11 mouse cellular contexts compared by ENCODE assay signal in the genomic region with DNA sequence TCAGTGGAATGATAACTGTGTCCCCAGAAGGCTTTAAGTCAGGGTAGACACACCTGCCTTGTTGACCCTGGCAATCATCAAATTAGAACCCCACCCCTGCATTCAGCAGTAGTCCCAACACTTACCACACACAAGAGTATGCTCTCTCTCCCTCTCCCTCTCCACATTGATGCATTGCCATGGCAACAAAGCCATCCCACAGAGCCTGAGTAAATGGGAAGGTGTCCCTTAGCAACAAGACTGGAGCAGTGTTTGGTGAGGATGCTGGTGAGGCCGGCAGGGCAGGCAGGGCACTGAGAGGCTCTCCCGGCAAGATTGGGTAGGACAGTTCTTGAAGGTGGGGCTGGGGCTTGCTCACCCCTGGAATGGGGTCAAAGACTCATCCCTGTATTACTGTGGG. TPM values are rescaled to one million over a fixed set of nuclear protein-coding genes. Genes with fewer than 3 reads are reported as not detected.
DNase-seq lines count a peak whose midpoint lies in the region; ATAC-seq lines count a peak whose summit lies in the region.
"Had no signal": no experiment of that assay in that cellular context is flagged by ENCODE, and none has a peak within 500 bp of the region (broad histone marks: within the 10 kb centered on the region; RNA-seq: fewer than 3 reads in every experiment).

No protein-coding gene starts in this region.

- intact Hi-C loops in left cerebral cortex, postnatal 10 days (cut with DNase I), result no loop called here

- no peak for ATAC-seq in megakaryocyte-erythroid progenitor cell, adult 5-6 weeks (replicated peaks; ENCODE audit: low FRiP score, low TSS enrichment, poor library complexity, severe bottlenecking)
- ATAC-seq: activated CD4-positive, CD25-positive, alpha-beta regulatory T cell, adult 4 months had no signal

- DNase-seq in embryo, embryonic 10 days (ENCODE audit: low spot score), result peak; percentile 56
- no peak for DNase-seq in embryo, embryonic 11 days
- peak; percentile 39 for DNase-seq in forelimb bud, embryonic 11.5 days (ENCODE audit: low read depth, low spot score)
- peak; percentile 52 to 73 for DNase-seq in left cerebral cortex, postnatal 10 days (ENCODE audit: extremely low spot score in 1 of 2, low spot score in 2 of 2)
- peak; percentile 68 to 76 for DNase-seq in right cerebral cortex, adult 2 months (ENCODE audit: low spot score in 2 of 2)
- no peak for DNase-seq in kidney, adult 11 months
- no peak for DNase-seq in urinary bladder, adult 2 months (ENCODE audit: low spot score)
- DNase-seq: kidney, postnatal 10 days had no signal

RNA-seq across cellular contexts. Expression of gene Cdk18, which starts 4.7 kb away (rescaled TPM):
- 10 to 100 TPM; 17.6 to 19.9 TPM for total RNA-seq in left cerebral cortex, postnatal 10 days (2021)
- total RNA-seq in megakaryocyte-erythroid progenitor cell, adult 5-6 weeks (2014; fragmentation: Nextera tagmentation), result 0.42 TPM in 1 of 2 replicates, not detected in the other
- total RNA-seq in megakaryocyte-erythroid progenitor cell, adult 5-6 weeks (2017), result 0.46 TPM in 1 of 2 replicates, not detected in the other
- polyA plus RNA-seq in urinary bladder, adult 2 months (2012; rRNA removed), result 20.5 and 26.8 TPM in 2 replicates
- polyA plus RNA-seq: activated CD4-positive, CD25-positive, alpha-beta regulatory T cell, adult 4 months had no signal

RNA-seq across cellular contexts. Expression of gene Lemd1, which starts 47.0 kb away (rescaled TPM):
- 1 to 10 TPM; 4.4 to 5.2 TPM for total RNA-seq in left cerebral cortex, postnatal 10 days (2021)
- total RNA-seq in megakaryocyte-erythroid progenitor cell, adult 5-6 weeks (2014; fragmentation: Nextera tagmentation), result not detected in 2 replicates
- not detected in 2 replicates for total RNA-seq in megakaryocyte-erythroid progenitor cell, adult 5-6 weeks (2017)
- polyA plus RNA-seq in urinary bladder, adult 2 months (2012; rRNA removed), result 0.23 and 0.32 TPM in 2 replicates
- polyA plus RNA-seq: activated CD4-positive, CD25-positive, alpha-beta regulatory T cell, adult 4 months; heart, embryonic 13.5 days had no signal

RNA-seq across cellular contexts. Expression of gene AC124108.1, which starts 47.0 kb away (rescaled TPM):
- total RNA-seq in left cerebral cortex, postnatal 10 days (2021), result 1 to 10 TPM; 3.2 TPM
- not detected in 2 replicates for total RNA-seq in megakaryocyte-erythroid progenitor cell, adult 5-6 weeks (2014; fragmentation: Nextera tagmentation)
- not detected in 2 replicates for total RNA-seq in megakaryocyte-erythroid progenitor cell, adult 5-6 weeks (2017)
- polyA plus RNA-seq in urinary bladder, adult 2 months (2012; rRNA removed), result 0.15 and 0.21 TPM in 2 replicates
- polyA plus RNA-seq: activated CD4-positive, CD25-positive, alpha-beta regulatory T cell, adult 4 months; heart, embryonic 13.5 days had no signal

Comparison
In these comparisons a context has a peak if more than half of its experiments do, and no peak if none do; other contexts are left out.
1. DNase-seq: peak in embryo, embryonic 10 days (single experiment), forelimb bud, embryonic 11.5 days (single experiment), left cerebral cortex, postnatal 10 days (2 of 2) and right cerebral cortex, adult 2 months (2 of 2); none in embryo, embryonic 11 days (single experiment), kidney, adult 11 months (single experiment) and urinary bladder, adult 2 months (single experiment).
2. RNA of gene Cdk18, which starts 4.7 kb away (total RNA-seq): 17.6 to 19.9 TPM in left cerebral cortex, postnatal 10 days; 0.42 to 0.46 TPM in megakaryocyte-erythroid progenitor cell, adult 5-6 weeks; every median in the first group is over 10 times any median in the second.
3. RNA of gene Lemd1, which starts 47.0 kb away (total RNA-seq): 4.4 to 5.2 TPM in left cerebral cortex, postnatal 10 days; not detected in megakaryocyte-erythroid progenitor cell, adult 5-6 weeks; every median in the first group is over 4 times any median in the second.
4. RNA of gene AC124108.1, which starts 47.0 kb away (total RNA-seq): 3.2 TPM in left cerebral cortex, postnatal 10 days; not detected in megakaryocyte-erythroid progenitor cell, adult 5-6 weeks; every median in the first group is over 4 times any median in the second.